Comparison of ENCODE assay signal across 23 mouse cellular contexts in genomic region chr1:66329534-66329933, GRCm38 (mm10).
DNase-seq lines count a peak whose midpoint lies in the region; ATAC-seq lines count a peak whose summit lies in the region.
"Had no signal": no experiment of that assay in that cellular context is flagged by ENCODE, and none has a peak within 500 bp of the region (broad histone marks: within the 10 kb centered on the region; RNA-seq: fewer than 3 reads in every experiment).

No protein-coding gene starts in this region.

- no peak overlapping the region for H3K9ac ChIP-seq in hindbrain, embryonic 15.5 days
- no peak overlapping the region for H3K9ac ChIP-seq in hindbrain, embryonic 12.5 days
- H3K9ac ChIP-seq in midbrain, embryonic 16.5 days (ENCODE audit: low read depth, low read length), result no peak overlapping the region
- H3K9ac ChIP-seq in forebrain, embryonic 15.5 days (replicated peaks), result no peak overlapping the region
- H3K9ac ChIP-seq: embryonic facial prominence, embryonic 13.5 days; kidney, embryonic 15.5 days; limb, embryonic 15.5 days; liver, embryonic 14.5 days had no signal

- no peak for DNase-seq in midbrain, embryonic 10.5 days (ENCODE audit: low spot score)
- no peak for DNase-seq in left cerebral cortex, adult 9 months (ENCODE audit: low spot score in 2 of 2)
- no peak for DNase-seq in right cerebral cortex, postnatal 25 days
- DNase-seq: adrenal gland, postnatal 14 days; cerebellum, adult 11 months; cerebellum, adult 9-10 months; gastrocnemius, postnatal 10 days; heart, postnatal 14 days; kidney, adult 18-20 months; kidney, postnatal 25 days; lung, adult 2 months; lung, postnatal 10 days; thymus, postnatal 4 days had no signal

- no peak overlapping the region for H3K4me3 ChIP-seq in hindbrain, embryonic 15.5 days
- no peak overlapping the region for H3K4me3 ChIP-seq in hindbrain, embryonic 12.5 days
- no peak overlapping the region for H3K4me3 ChIP-seq in midbrain, embryonic 16.5 days (ENCODE audit: low read depth, low read length)
- H3K4me3 ChIP-seq in midbrain, embryonic 10.5 days, result no peak overlapping the region
- H3K4me3 ChIP-seq in forebrain, embryonic 15.5 days, result no peak overlapping the region
- H3K4me3 ChIP-seq: embryonic facial prominence, embryonic 13.5 days; hindbrain, embryonic 10.5 days; kidney, embryonic 15.5 days; limb, embryonic 15.5 days had no signal

- no peak overlapping the region for H3K4me2 ChIP-seq in hindbrain, embryonic 15.5 days
- no peak overlapping the region for H3K4me2 ChIP-seq in hindbrain, embryonic 12.5 days (replicated peaks)
- H3K4me2 ChIP-seq in midbrain, embryonic 16.5 days (ENCODE audit: low read length), result no peak overlapping the region
- no peak overlapping the region for H3K4me2 ChIP-seq in forebrain, embryonic 15.5 days (replicated peaks)
- H3K4me2 ChIP-seq: embryonic facial prominence, embryonic 13.5 days; kidney, embryonic 15.5 days; limb, embryonic 15.5 days had no signal

- no peak overlapping the region for H3K27ac ChIP-seq in hindbrain, embryonic 15.5 days (replicated peaks)
- H3K27ac ChIP-seq in hindbrain, embryonic 12.5 days, result no peak overlapping the region
- H3K27ac ChIP-seq in midbrain, embryonic 16.5 days (ENCODE audit: low read length), result no peak overlapping the region
- H3K27ac ChIP-seq in midbrain, embryonic 10.5 days (replicated peaks), result no peak overlapping the region
- H3K27ac ChIP-seq in forebrain, embryonic 15.5 days (replicated peaks), result no peak overlapping the region
- H3K27ac ChIP-seq: embryonic facial prominence, embryonic 13.5 days; hindbrain, embryonic 10.5 days; kidney, embryonic 15.5 days; limb, embryonic 15.5 days; liver, embryonic 14.5 days; macrophage had no signal

- H3K9me3 ChIP-seq in hindbrain, embryonic 15.5 days, result no peaks in the 10 kb centered on the region
- no peaks in the 10 kb centered on the region for H3K9me3 ChIP-seq in hindbrain, embryonic 12.5 days (replicated peaks)
- H3K9me3 ChIP-seq in midbrain, embryonic 16.5 days (replicated peaks; ENCODE audit: control insufficient read depth, low read length, poor library complexity, severe bottlenecking), result no peaks in the 10 kb centered on the region
- no peaks in the 10 kb centered on the region for H3K9me3 ChIP-seq in midbrain, embryonic 10.5 days (replicated peaks)
- H3K9me3 ChIP-seq in forebrain, embryonic 15.5 days, result no peaks in the 10 kb centered on the region
- H3K9me3 ChIP-seq: embryonic facial prominence, embryonic 13.5 days; hindbrain, embryonic 10.5 days; kidney, embryonic 15.5 days; limb, embryonic 15.5 days had no signal

- H3K27me3 ChIP-seq in hindbrain, embryonic 15.5 days, result no peaks in the 10 kb centered on the region
- no peaks in the 10 kb centered on the region for H3K27me3 ChIP-seq in hindbrain, embryonic 12.5 days
- H3K27me3 ChIP-seq in midbrain, embryonic 16.5 days (ENCODE audit: control insufficient read depth, insufficient read depth, low read depth, low read length), result no peaks in the 10 kb centered on the region
- H3K27me3 ChIP-seq in midbrain, embryonic 10.5 days (ENCODE audit: low read depth, poor library complexity, severe bottlenecking), result no peaks in the 10 kb centered on the region
- H3K27me3 ChIP-seq in forebrain, embryonic 15.5 days, result no peaks in the 10 kb centered on the region
- H3K27me3 ChIP-seq: embryonic facial prominence, embryonic 13.5 days; kidney, embryonic 15.5 days; limb, embryonic 15.5 days had no signal

- ATAC-seq in hindbrain, embryonic 15.5 days (ENCODE audit: low FRiP score, low read depth), result peak; percentile 35; the same call in 1 of the 2 replicates
- ATAC-seq in hindbrain, embryonic 12.5 days (ENCODE audit: low FRiP score), result no peak
- ATAC-seq in midbrain, embryonic 16.5 days, result 0 out of 2 replicates have a peak, but pooled peaks have one; percentile 16
- peak; percentile 30; the same call in 1 of the 2 replicates for ATAC-seq in forebrain, embryonic 15.5 days (replicated peaks)

- H3K4me1 ChIP-seq in hindbrain, embryonic 15.5 days (replicated peaks), result peaks cover 33% of the 10 kb centered on the region
- H3K4me1 ChIP-seq in hindbrain, embryonic 12.5 days, result peaks cover 17% of the 10 kb centered on the region
- H3K4me1 ChIP-seq in midbrain, embryonic 16.5 days (ENCODE audit: control insufficient read depth, insufficient read depth, low read length), result peaks cover 36% of the 10 kb centered on the region
- H3K4me1 ChIP-seq in midbrain, embryonic 10.5 days, result 0 out of 2 replicates have a peak, but pooled peaks cover 5% of the 10 kb centered on the region
- peaks cover 37% of the 10 kb centered on the region for H3K4me1 ChIP-seq in forebrain, embryonic 15.5 days
- H3K4me1 ChIP-seq: embryonic facial prominence, embryonic 13.5 days; kidney, embryonic 15.5 days; limb, embryonic 15.5 days had no signal

- peaks cover 4% of the 10 kb centered on the region for H3K36me3 ChIP-seq in hindbrain, embryonic 15.5 days
- peaks cover 2% of the 10 kb centered on the region; the same call in 1 of the 2 replicates for H3K36me3 ChIP-seq in hindbrain, embryonic 12.5 days
- H3K36me3 ChIP-seq in midbrain, embryonic 16.5 days (ENCODE audit: control insufficient read depth, insufficient read depth, low read length), result 0 out of 2 replicates have a peak, but pooled peaks cover 2% of the 10 kb centered on the region
- no peaks in the 10 kb centered on the region for H3K36me3 ChIP-seq in midbrain, embryonic 10.5 days
- H3K36me3 ChIP-seq in forebrain, embryonic 15.5 days, result peaks cover 15% of the 10 kb centered on the region
- H3K36me3 ChIP-seq: embryonic facial prominence, embryonic 13.5 days; hindbrain, embryonic 10.5 days; kidney, embryonic 15.5 days; limb, embryonic 15.5 days had no signal
